In the genomic region with DNA sequence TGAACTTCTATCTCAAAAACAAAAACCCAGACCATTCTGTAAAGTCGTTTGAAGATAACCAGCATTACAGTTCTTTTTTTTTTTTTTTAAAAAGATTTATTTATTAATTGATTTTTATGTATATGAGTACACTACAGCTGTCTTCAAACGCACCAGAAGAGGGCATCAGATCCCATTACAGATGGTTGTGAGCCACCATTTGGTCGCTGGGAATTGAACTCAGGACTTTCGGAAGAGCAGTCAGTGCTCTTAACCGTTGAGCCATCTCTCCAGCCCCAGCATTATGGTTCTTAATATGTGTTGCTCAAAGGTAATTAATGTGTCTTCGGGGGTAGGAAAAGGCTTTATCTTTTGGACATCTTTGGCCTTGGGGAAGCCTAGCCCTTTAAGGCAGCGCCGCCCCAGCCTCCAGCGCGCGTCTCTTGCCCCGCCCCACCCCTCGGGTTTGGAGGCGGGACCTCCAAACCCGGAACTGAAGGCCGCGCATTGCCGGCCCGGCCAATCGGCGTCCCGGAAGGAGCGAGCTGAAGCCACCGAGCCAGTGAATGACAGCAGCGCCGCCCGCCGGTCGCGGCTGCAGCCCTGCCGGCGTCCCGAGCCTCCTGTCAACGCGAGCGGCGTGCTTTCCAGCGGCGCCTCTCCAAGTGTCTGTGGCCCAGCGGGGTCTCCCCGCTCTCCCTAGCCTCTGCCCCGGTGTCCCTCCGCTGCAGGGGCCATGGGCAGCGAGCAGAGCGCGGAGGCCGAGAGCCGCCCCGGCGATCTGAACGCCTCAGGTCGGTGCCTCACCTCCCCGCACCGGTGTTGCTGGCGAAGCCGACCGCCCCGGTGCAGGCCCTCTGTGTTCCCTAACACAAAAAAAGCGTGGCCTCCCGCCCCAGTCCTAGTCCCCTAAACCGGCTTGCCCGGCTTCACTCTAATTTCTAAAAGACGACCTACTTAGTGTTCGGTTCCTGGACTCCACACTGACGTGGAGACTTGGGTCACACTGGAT, we compare ENCODE assay signal across 8 mouse cellular contexts. TPM values are rescaled to one million over a fixed set of nuclear protein-coding genes. Genes with fewer than 3 reads are reported as not detected.
DNase-seq lines count a peak whose midpoint lies in the region; ATAC-seq and TF ChIP-seq lines count a peak whose summit lies in the region.

No protein-coding gene starts in this region.

- no peaks in the 10 kb centered on the region for H3K9me3 ChIP-seq in embryonic facial prominence, embryonic 15.5 days (replicated peaks)
- no peaks in the 10 kb centered on the region for H3K9me3 ChIP-seq in kidney, embryonic 14.5 days (ENCODE audit: control insufficient read depth, low read length)
- H3K9me3 ChIP-seq in limb, embryonic 15.5 days: no peaks in the 10 kb centered on the region

- 4% methylated on average over 65 of the region's 65 CpGs for WGBS in bone marrow, adult 2 months
- WGBS in embryonic facial prominence, embryonic 15.5 days: 2% methylated on average over 65 of the region's 65 CpGs
- WGBS in kidney, embryonic 14.5 days: 2% methylated on average over 65 of the region's 65 CpGs
- 2% methylated on average over 65 of the region's 65 CpGs for WGBS in limb, embryonic 15.5 days

- H3K27me3 ChIP-seq in embryonic facial prominence, embryonic 15.5 days: no peaks in the 10 kb centered on the region
- no peaks in the 10 kb centered on the region for H3K27me3 ChIP-seq in kidney, embryonic 14.5 days (ENCODE audit: control insufficient read depth, insufficient read depth, low read length)
- no peaks in the 10 kb centered on the region for H3K27me3 ChIP-seq in limb, embryonic 15.5 days

- no peaks in the 10 kb centered on the region for H3K4me1 ChIP-seq in bone marrow, adult 2 months (ENCODE audit: control insufficient read depth, insufficient read depth, low read length)
- peaks cover 11% of the 10 kb centered on the region; the same call in 1 of the 2 replicates for H3K4me1 ChIP-seq in embryonic facial prominence, embryonic 15.5 days
- H3K4me1 ChIP-seq in kidney, embryonic 14.5 days (ENCODE audit: control insufficient read depth, insufficient read depth, low read length): no peaks in the 10 kb centered on the region
- peaks cover 12% of the 10 kb centered on the region; the same call in 1 of the 2 replicates for H3K4me1 ChIP-seq in limb, embryonic 15.5 days

- TF ChIP-seq POLR2A in bone marrow, adult 2 months (IDR thresholded peaks at IDR 0.05; ENCODE audit: borderline replicate concordance, control insufficient read depth, low read depth, low read length): peak; percentile 64; the same call in 1 of the 2 replicates

- peak overlapping the region; percentile 83 for H3K9ac ChIP-seq in embryonic facial prominence, embryonic 15.5 days
- peak overlapping the region; percentile 76 for H3K9ac ChIP-seq in kidney, embryonic 14.5 days (ENCODE audit: low read depth, low read length)
- peak overlapping the region; percentile 80 for H3K9ac ChIP-seq in limb, embryonic 15.5 days

- peak; percentile 59 for TF ChIP-seq CTCF in bone marrow, adult 2 months (IDR thresholded peaks at IDR 0.05; ENCODE audit: control insufficient read depth, insufficient read depth, low read length)

- peak; percentile 95 for DNase-seq in 416B (ENCODE audit: low read depth)
- peak; percentile 87 to 91 for DNase-seq in heart, adult 9 months (ENCODE audit: low spot score in 2 of 2)
- DNase-seq in monocyte, adult 2 months (ENCODE audit: low read depth in 1 of 2, low spot score in 2 of 2): peak; percentile 76 to 82
- DNase-seq in spleen, postnatal 36 days (ENCODE audit: low spot score in 2 of 2): peak; percentile 93 to 94

- peak overlapping the region; percentile 78 for H3K27ac ChIP-seq in bone marrow, adult 2 months (ENCODE audit: control insufficient read depth, insufficient read depth, low read depth, low read length, poor library complexity)
- peak overlapping the region; percentile 80 for H3K27ac ChIP-seq in embryonic facial prominence, embryonic 15.5 days (replicated peaks)
- H3K27ac ChIP-seq in kidney, embryonic 14.5 days (ENCODE audit: low read depth, low read length): no peak overlapping the region
- peak overlapping the region; percentile 72 for H3K27ac ChIP-seq in limb, embryonic 15.5 days

- peak; percentile 99 for ATAC-seq in embryonic facial prominence, embryonic 15.5 days (ENCODE audit: insufficient number of reproducible peaks, low FRiP score, low TSS enrichment, low read depth)
- ATAC-seq in kidney, embryonic 14.5 days (ENCODE audit: low FRiP score, low TSS enrichment): peak; percentile 99
- peak; percentile 98 for ATAC-seq in limb, embryonic 15.5 days (ENCODE audit: insufficient number of reproducible peaks, low FRiP score, low TSS enrichment, low read depth)

- H3K4me3 ChIP-seq in bone marrow, adult 2 months (replicated peaks; ENCODE audit: control insufficient read depth, low read depth, low read length): peak overlapping the region; percentile 76
- peak overlapping the region; percentile 79 for H3K4me3 ChIP-seq in embryonic facial prominence, embryonic 15.5 days (replicated peaks)
- H3K4me3 ChIP-seq in kidney, embryonic 14.5 days (ENCODE audit: low read length): peak overlapping the region; percentile 70
- H3K4me3 ChIP-seq in limb, embryonic 15.5 days: peak overlapping the region; percentile 75

- peaks cover 8% of the 10 kb centered on the region; the same call in 1 of the 2 replicates for H3K36me3 ChIP-seq in embryonic facial prominence, embryonic 15.5 days
- H3K36me3 ChIP-seq in kidney, embryonic 14.5 days (ENCODE audit: control insufficient read depth, insufficient read depth, low read length): no peaks in the 10 kb centered on the region
- no peaks in the 10 kb centered on the region for H3K36me3 ChIP-seq in limb, embryonic 15.5 days

- peak overlapping the region; percentile 68 for H3K4me2 ChIP-seq in embryonic facial prominence, embryonic 15.5 days (replicated peaks)
- peak overlapping the region; percentile 59 for H3K4me2 ChIP-seq in kidney, embryonic 14.5 days (replicated peaks; ENCODE audit: low read depth, low read length)
- H3K4me2 ChIP-seq in limb, embryonic 15.5 days: peak overlapping the region; percentile 64

RNA-seq across cellular contexts. Expression of a gene that starts 1.5 kb away (rescaled TPM):
- 8.0 and 10.4 TPM in 2 replicates for polyA plus RNA-seq in bone marrow, adult 2 months (2011; ENCODE audit: insufficient read depth, insufficient read length, low replicate concordance, missing spikeins)
- polyA plus RNA-seq in embryonic facial prominence, embryonic 15.5 days (2015; fragmentation: Nextera tagmentation; extraction: Ambion mirVana): 21.0 and 21.8 TPM in 2 replicates
- 16.2 and 18.2 TPM in 2 replicates for polyA plus RNA-seq in kidney, embryonic 14.5 days (2014; fragmentation: Nextera tagmentation; extraction: Ambion mirVana)
- polyA plus RNA-seq in limb, embryonic 15.5 days (2015; fragmentation: Nextera tagmentation; extraction: Ambion mirVana): 20.9 and 21.0 TPM in 2 replicates

RNA-seq across cellular contexts. Expression of a gene that starts 8.5 kb away (rescaled TPM):
- polyA plus RNA-seq in bone marrow, adult 2 months (2011; ENCODE audit: insufficient read depth, insufficient read length, low replicate concordance, missing spikeins): not detected in 2 replicates
- 2.7 and 3.5 TPM in 2 replicates for polyA plus RNA-seq in embryonic facial prominence, embryonic 15.5 days (2015; fragmentation: Nextera tagmentation; extraction: Ambion mirVana)
- polyA plus RNA-seq in kidney, embryonic 14.5 days (2014; fragmentation: Nextera tagmentation; extraction: Ambion mirVana): 2.8 and 5.8 TPM in 2 replicates
- 3.2 and 3.3 TPM in 2 replicates for polyA plus RNA-seq in limb, embryonic 15.5 days (2015; fragmentation: Nextera tagmentation; extraction: Ambion mirVana)
